Comparison of ENCODE assay signal across 8 mouse cellular contexts in genomic region chr7:142850681-142851080, GRCm38 (mm10).
A peak's percentile ranks its signal among the peaks of the same experiment; 100 is the strongest.
DNase-seq lines count a peak whose midpoint lies in the region; ATAC-seq and TF ChIP-seq lines count a peak whose summit lies in the region.

No protein-coding gene starts in this region.

- no peak for TF ChIP-seq EP300 in CH12.LX (IDR thresholded peaks at IDR 0.05; ENCODE audit: low read length)

- no peak overlapping the region for H3K27ac ChIP-seq in intestine, embryonic 14.5 days (ENCODE audit: low read depth)
- no peak overlapping the region for H3K27ac ChIP-seq in intestine, embryonic 15.5 days
- no peak overlapping the region for H3K27ac ChIP-seq in CH12.LX (ENCODE audit: insufficient read depth, low read depth)
- H3K27ac ChIP-seq in embryonic facial prominence, embryonic 14.5 days (replicated peaks; ENCODE audit: low read depth, low read length): no peak overlapping the region
- H3K27ac ChIP-seq in layer of hippocampus, adult 2 months: no peak overlapping the region

- no peaks in the 10 kb centered on the region for H3K9me3 ChIP-seq in intestine, embryonic 14.5 days (ENCODE audit: control insufficient read depth, low read length)
- H3K9me3 ChIP-seq in intestine, embryonic 15.5 days: no peaks in the 10 kb centered on the region
- no peaks in the 10 kb centered on the region for H3K9me3 ChIP-seq in CH12.LX (replicated peaks; ENCODE audit: low read length)
- H3K9me3 ChIP-seq in embryonic facial prominence, embryonic 14.5 days (ENCODE audit: control insufficient read depth, low read length): no peaks in the 10 kb centered on the region

- dilution Hi-C loops in CH12.LX (cut with MboI; ENCODE audit: extremely low pct_ligation_motif_present, extremely low pct_unique_long_range_greater_than_20kb, low sequenced_read_pairs): no loop called here

- no peaks in the 10 kb centered on the region for H3K27me3 ChIP-seq in intestine, embryonic 14.5 days (replicated peaks; ENCODE audit: control insufficient read depth, insufficient read depth, low read length)
- H3K27me3 ChIP-seq in intestine, embryonic 15.5 days (replicated peaks): no peaks in the 10 kb centered on the region
- peaks cover 52% of the 10 kb centered on the region for H3K27me3 ChIP-seq in CH12.LX (replicated peaks)
- no peaks in the 10 kb centered on the region for H3K27me3 ChIP-seq in embryonic facial prominence, embryonic 14.5 days (replicated peaks; ENCODE audit: control insufficient read depth, insufficient read depth, low read length)

- peak; percentile 78 for DNase-seq in intestine, embryonic 14.5 days (ENCODE audit: low spot score)
- peak; percentile 31 for DNase-seq in CH12.LX (ENCODE audit: extremely low read depth)
- peak; percentile 9 for DNase-seq in adrenal gland, adult 8-10 months
- peak; percentile 20 for DNase-seq in embryonic facial prominence, embryonic 14.5 days (ENCODE audit: low spot score)
- peak; percentile 16 to 33 for DNase-seq in layer of hippocampus, adult 2 months (ENCODE audit: low spot score in 2 of 2)
- DNase-seq in mesoderm, embryonic 11.5 days (ENCODE audit: low read depth, low spot score): peak; percentile 57
- DNase-seq in urinary bladder, postnatal 25 days (ENCODE audit: low spot score): no peak

- no peaks in the 10 kb centered on the region for H3K79me2 ChIP-seq in CH12.LX (replicated peaks; ENCODE audit: control insufficient read depth, extremely low read depth, insufficient read depth, poor library complexity, severe bottlenecking)

- no peaks in the 10 kb centered on the region for H3K36me3 ChIP-seq in intestine, embryonic 14.5 days (ENCODE audit: control insufficient read depth, insufficient read depth, low read length)
- no peaks in the 10 kb centered on the region for H3K36me3 ChIP-seq in intestine, embryonic 15.5 days
- H3K36me3 ChIP-seq in CH12.LX (replicated peaks in 1 of 2; ENCODE audit: control insufficient read depth in 1 of 2, insufficient read depth in 1 of 2, low read length in 1 of 2): no peaks in the 10 kb centered on the region
- H3K36me3 ChIP-seq in embryonic facial prominence, embryonic 14.5 days (ENCODE audit: control insufficient read depth, insufficient read depth, low read length): no peaks in the 10 kb centered on the region

- TF ChIP-seq CTCF in CH12.LX (conservative IDR thresholded peaks at IDR 0.05 in 1 of 2, IDR thresholded peaks at IDR 0.05 in 1 of 2; ENCODE audit: low read depth in 2 of 2, low read length in 2 of 2): peak; percentile 55 to 80; a peak in 3 of 4 replicates
- peak; percentile 83 for TF ChIP-seq CTCF in layer of hippocampus, adult 2 months (conservative IDR thresholded peaks at IDR 0.05)

- peak; percentile 66 for TF ChIP-seq RAD21 in CH12.LX (IDR thresholded peaks at IDR 0.05; ENCODE audit: low read depth, low read length)

- H3K4me3 ChIP-seq in intestine, embryonic 14.5 days (ENCODE audit: low read depth, low read length): no peak overlapping the region
- no peak overlapping the region for H3K4me3 ChIP-seq in intestine, embryonic 15.5 days (replicated peaks)
- H3K4me3 ChIP-seq in CH12.LX (replicated peaks in 1 of 3; ENCODE audit: low read depth in 2 of 3, low read length in 2 of 3, poor library complexity in 1 of 3): no peak overlapping the region
- no peak overlapping the region for H3K4me3 ChIP-seq in embryonic facial prominence, embryonic 14.5 days (ENCODE audit: low read depth, low read length)
- H3K4me3 ChIP-seq in layer of hippocampus, adult 2 months: no peak overlapping the region

- no peak overlapping the region for H3K4me2 ChIP-seq in intestine, embryonic 14.5 days (ENCODE audit: low read length)
- no peak overlapping the region for H3K4me2 ChIP-seq in intestine, embryonic 15.5 days (replicated peaks)
- H3K4me2 ChIP-seq in CH12.LX (ENCODE audit: insufficient read depth, low read depth, poor library complexity, severe bottlenecking): no peak overlapping the region
- no peak overlapping the region for H3K4me2 ChIP-seq in embryonic facial prominence, embryonic 14.5 days (ENCODE audit: low read depth, low read length)

- no peaks in the 10 kb centered on the region for H3K4me1 ChIP-seq in intestine, embryonic 14.5 days (replicated peaks; ENCODE audit: control insufficient read depth, insufficient read depth, low read length)
- no peaks in the 10 kb centered on the region for H3K4me1 ChIP-seq in intestine, embryonic 15.5 days (replicated peaks)
- no peaks in the 10 kb centered on the region for H3K4me1 ChIP-seq in CH12.LX (ENCODE audit: control insufficient read depth in 1 of 2, insufficient read depth in 2 of 2)
- no peaks in the 10 kb centered on the region for H3K4me1 ChIP-seq in embryonic facial prominence, embryonic 14.5 days (ENCODE audit: control insufficient read depth, insufficient read depth, low read length)

- in situ Hi-C loops in CH12.LX (cut with MboI; ENCODE audit: low pct_ligation_motif_present, low pct_unique_long_range_greater_than_20kb, low sequenced_read_pairs): no loop called here

- H3K9ac ChIP-seq in intestine, embryonic 14.5 days (ENCODE audit: low read length): no peak overlapping the region
- no peak overlapping the region for H3K9ac ChIP-seq in intestine, embryonic 15.5 days
- H3K9ac ChIP-seq in CH12.LX (ENCODE audit: insufficient read depth, low read depth): no peak overlapping the region
- no peak overlapping the region for H3K9ac ChIP-seq in embryonic facial prominence, embryonic 14.5 days (ENCODE audit: low read depth, low read length)

- ATAC-seq in intestine, embryonic 14.5 days (replicated peaks; ENCODE audit: low FRiP score, low TSS enrichment, low read depth): no peak
- no peak for ATAC-seq in intestine, embryonic 15.5 days
- no peak for ATAC-seq in embryonic facial prominence, embryonic 14.5 days (ENCODE audit: low read depth)

- no peak for TF ChIP-seq POLR2A in CH12.LX (IDR thresholded peaks at IDR 0.05; ENCODE audit: low read depth, low read length)

- 21% methylated on average over 6 of the region's 6 CpGs for WGBS in intestine, embryonic 14.5 days
- 12% methylated on average over 6 of the region's 6 CpGs for WGBS in intestine, embryonic 15.5 days
- 14% methylated on average over 6 of the region's 6 CpGs for WGBS in embryonic facial prominence, embryonic 14.5 days

TF ChIP-seq in CH12.LX, 34 proteins besides CTCF, POLR2A, EP300 and RAD21:
- TF ChIP-seq USF1 (IDR thresholded peaks at IDR 0.05; ENCODE audit: low read depth, low read length): no peak
- TF ChIP-seq ZNF384 (IDR thresholded peaks at IDR 0.05; ENCODE audit: low read depth, low read length): peak; percentile 96
- TF ChIP-seq JUN (IDR thresholded peaks at IDR 0.05; ENCODE audit: insufficient read depth, low read depth, low read length): no peak
- no peak for TF ChIP-seq MXI1 (IDR thresholded peaks at IDR 0.05; ENCODE audit: low read depth, low read length)
- TF ChIP-seq MYC (IDR thresholded peaks at IDR 0.05; ENCODE audit: low read depth, low read length): no peak
- no peak for TF ChIP-seq MAX (IDR thresholded peaks at IDR 0.05; ENCODE audit: low read length)
- TF ChIP-seq E2F4 (IDR thresholded peaks at IDR 0.05; ENCODE audit: insufficient replicate concordance, low read depth, low read length): no peak
- no peak for TF ChIP-seq HCFC1 (IDR thresholded peaks at IDR 0.05; ENCODE audit: low read depth, low read length)
- TF ChIP-seq CHD2 (IDR thresholded peaks at IDR 0.05; ENCODE audit: low read length): no peak
- TF ChIP-seq MAFK (IDR thresholded peaks at IDR 0.05; ENCODE audit: insufficient replicate concordance, low read length): no peak
- no peak for TF ChIP-seq NELFE (IDR thresholded peaks at IDR 0.05; ENCODE audit: low read depth, low read length)
- TF ChIP-seq KAT2A (IDR thresholded peaks at IDR 0.05; ENCODE audit: insufficient replicate concordance, low read length): no peak
- no peak for TF ChIP-seq ZKSCAN1 (IDR thresholded peaks at IDR 0.05; ENCODE audit: borderline replicate concordance, low read depth, low read length)
- peak; percentile 66 for TF ChIP-seq SMC3 (IDR thresholded peaks at IDR 0.05; ENCODE audit: low read depth, low read length)
- TF ChIP-seq BHLHE40 (IDR thresholded peaks at IDR 0.05; ENCODE audit: low read depth, low read length): no peak
- TF ChIP-seq POLR2AphosphoS2 (IDR thresholded peaks at IDR 0.05; ENCODE audit: low read depth, low read length): no peak
- no peak for TF ChIP-seq ETS1 (conservative IDR thresholded peaks at IDR 0.05; ENCODE audit: low read depth, low read length)
TF ChIP-seq in CH12.LX: peak in this region for 2.
